Mouse (Mus musculus) heart, embryonic 15.5 days (tissue): Measurements from ENCODE around the gene Pgr. TPM values are rescaled to one million over a fixed set of nuclear protein-coding genes. Genes with fewer than 3 reads are reported as not detected.

ENCODE experiments used
- ATAC-seq: fragments of 200-750 bp; cut with Nextera tagmentation; replicated peaks from 2 replicates; pipeline ENCODE4 v1.8.0; 2017; ENCODE audit warnings: low read depth, moderate TSS enrichment; ENCODE audit not compliant: insufficient number of reproducible peaks, insufficient read depth, low FRiP score
- H3K27ac ChIP-seq: fragments of 300-500 bp; sonication (generic); 2 replicates; pipeline ENCODE4 v1.5.1; 2015; ENCODE audit warnings: mild to moderate bottlenecking, inconsistent platforms
- H3K27me3 ChIP-seq: fragments of 300-500 bp; sonication (generic); 2 replicates; pipeline ENCODE4 v1.6.1; 2015; ENCODE audit warnings: inconsistent platforms
- H3K36me3 ChIP-seq: fragments of 300-500 bp; sonication (generic); 2 replicates; pipeline ENCODE4 v1.6.1; 2015; ENCODE audit warnings: mild to moderate bottlenecking, inconsistent platforms
- H3K4me1 ChIP-seq: fragments of 300-500 bp; sonication (generic); replicated peaks from 2 replicates; pipeline ENCODE4 v1.6.1; 2015; ENCODE audit warnings: inconsistent platforms
- H3K4me2 ChIP-seq: fragments of 300-500 bp; sonication (generic); 2 replicates; pipeline ENCODE4 v1.6.1; 2015; ENCODE audit warnings: inconsistent platforms, mild to moderate bottlenecking, moderate library complexity
- H3K4me3 ChIP-seq: fragments of 300-500 bp; sonication (generic); 2 replicates; pipeline ENCODE4 v1.5.1; 2015; ENCODE audit warnings: mild to moderate bottlenecking, inconsistent platforms
- H3K9ac ChIP-seq: fragments of 300-500 bp; sonication (generic); 2 replicates; pipeline ENCODE4 v1.6.1; 2015; ENCODE audit warnings: mild to moderate bottlenecking, inconsistent platforms
- H3K9me3 ChIP-seq: fragments of 300-500 bp; sonication (generic); replicated peaks from 2 replicates; pipeline ENCODE4 v1.6.1; 2016; ENCODE audit warnings: inconsistent platforms
- WGBS: fragments of 180-500 bp; shearing (Covaris S2); methylation state at CpG from one replicate; pipeline ENCODE4 v1.1.7; 2015; ENCODE audit warnings: mixed read lengths; 5-methylcytosine and 5-hydroxymethylcytosine counted together
- polyA plus RNA-seq: library from polyadenylated mRNA; unstranded; fragments of >200 nt; fragmentation: Nextera tagmentation; extraction: Ambion mirVana; gene quantifications from 2 replicates; pipeline ENCODE4 v1.2.1, GENCODE M21; 2015

The Pgr gene
- polyA plus RNA-seq, 1 experiment from 2014 or later: 0.05 TPM

DNA sequence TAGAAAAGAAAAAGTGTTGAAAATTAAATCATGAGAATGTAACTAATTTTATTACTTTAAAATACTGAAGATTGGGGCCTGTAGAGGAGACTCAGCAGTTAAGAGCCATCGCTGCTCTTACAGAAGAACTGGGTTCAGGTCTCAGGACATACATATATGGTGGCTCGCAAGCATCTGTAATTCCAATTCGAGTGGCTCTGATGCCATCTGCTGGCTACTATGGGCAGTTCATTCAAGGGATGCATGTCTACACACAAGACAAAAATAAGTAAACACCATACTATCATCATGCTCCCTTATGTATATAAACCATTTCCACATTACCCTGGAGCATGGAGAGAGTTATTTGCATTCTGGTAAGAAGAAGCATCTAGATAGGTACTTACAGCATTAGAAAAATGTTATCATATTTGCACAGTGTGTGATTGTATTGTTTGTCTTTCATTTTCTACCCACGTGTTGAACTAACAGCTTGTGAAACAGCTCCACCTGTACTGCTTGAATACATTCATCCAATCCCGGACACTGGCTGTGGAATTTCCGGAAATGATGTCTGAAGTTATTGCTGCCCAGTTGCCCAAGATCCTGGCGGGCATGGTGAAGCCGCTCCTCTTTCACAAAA, 65.0 kb downstream of the Pgr start:
- 59% methylated on average over 8 of the region's 8 CpGs for WGBS
- no peak for ATAC-seq

DNA sequence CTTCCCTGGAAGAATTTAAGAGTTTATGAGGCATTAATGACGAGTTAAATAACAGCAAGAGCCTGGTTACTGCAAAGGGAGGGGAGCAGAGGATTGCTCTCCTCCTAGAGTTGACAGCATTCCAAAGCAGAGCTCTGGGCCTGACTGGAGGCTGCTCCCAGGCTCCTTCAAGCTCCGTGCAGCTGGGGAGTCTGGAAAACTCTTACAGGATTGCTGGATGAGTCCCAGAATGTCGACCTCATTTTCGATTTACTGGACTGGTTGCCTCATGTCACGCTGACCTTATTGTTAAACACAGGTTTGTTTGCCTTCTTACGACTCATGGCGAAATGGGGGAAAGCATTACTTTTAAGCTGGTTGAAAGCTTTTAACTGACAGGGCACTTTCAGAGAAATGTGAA, 70.6 kb downstream of the Pgr start:
- no peaks in the 10 kb centered on the region for H3K36me3 ChIP-seq
- no peak overlapping the region for H3K4me3 ChIP-seq
- WGBS: 58% methylated on average over 7 of the region's 7 CpGs
- no peaks in the 10 kb centered on the region for H3K9me3 ChIP-seq
- H3K27ac ChIP-seq: no peak overlapping the region
- no peak for ATAC-seq
- no peaks in the 10 kb centered on the region for H3K4me1 ChIP-seq
- H3K4me2 ChIP-seq: no peak overlapping the region
- no peak overlapping the region for H3K9ac ChIP-seq
- no peaks in the 10 kb centered on the region for H3K27me3 ChIP-seq

More for the DNA sequence above, 65.0 kb downstream of the Pgr start:
- no peak overlapping the region for H3K4me3 ChIP-seq
- H3K9me3 ChIP-seq: no peaks in the 10 kb centered on the region
- no peak overlapping the region for H3K27ac ChIP-seq
- H3K4me1 ChIP-seq: no peaks in the 10 kb centered on the region
- H3K27me3 ChIP-seq: no peaks in the 10 kb centered on the region
- no peak overlapping the region for H3K4me2 ChIP-seq
- H3K36me3 ChIP-seq: no peaks in the 10 kb centered on the region
- H3K9ac ChIP-seq: no peak overlapping the region

- Histone ChIP-seq H3K4me2 (no peak within 1 kb of the TSS), H3K9me3 (no peaks in the 10 kb centered on the region), H3K36me3 (no peaks in the 10 kb centered on the region), H3K27me3 (no peaks in the 10 kb centered on the region), H3K4me1 (no peaks in the 10 kb centered on the region), H3K9ac (no peak within 1 kb of the TSS), H3K27ac (no peak within 1 kb of the TSS), H3K4me3 (no peak within 1 kb of the TSS)
- ATAC-seq: no peak
- 54% methylated on average over 2 of the region's 2 CpGs for WGBS
Observed at GRCm38 (mm10) chr9:8971491-8971890, 71.9 kb downstream of the Pgr start, which contains the start of gene Gm16485. Gene Gm16485, plus strand, starts transcription at chr9:8971791.

GRCm38 (mm10) chr9:8977775-8978174, 78.1 kb downstream of the Pgr start:
- H3K27me3 ChIP-seq: no peaks in the 10 kb centered on the region
- no peak overlapping the region for H3K27ac ChIP-seq
- no peak for ATAC-seq
- no peak overlapping the region for H3K9ac ChIP-seq
- no peaks in the 10 kb centered on the region for H3K9me3 ChIP-seq
- H3K4me1 ChIP-seq: no peaks in the 10 kb centered on the region
- H3K36me3 ChIP-seq: no peaks in the 10 kb centered on the region
- no peak overlapping the region for H3K4me2 ChIP-seq
- no peak overlapping the region for H3K4me3 ChIP-seq
- WGBS: 65% methylated on average over 2 of the region's 2 CpGs

DNA sequence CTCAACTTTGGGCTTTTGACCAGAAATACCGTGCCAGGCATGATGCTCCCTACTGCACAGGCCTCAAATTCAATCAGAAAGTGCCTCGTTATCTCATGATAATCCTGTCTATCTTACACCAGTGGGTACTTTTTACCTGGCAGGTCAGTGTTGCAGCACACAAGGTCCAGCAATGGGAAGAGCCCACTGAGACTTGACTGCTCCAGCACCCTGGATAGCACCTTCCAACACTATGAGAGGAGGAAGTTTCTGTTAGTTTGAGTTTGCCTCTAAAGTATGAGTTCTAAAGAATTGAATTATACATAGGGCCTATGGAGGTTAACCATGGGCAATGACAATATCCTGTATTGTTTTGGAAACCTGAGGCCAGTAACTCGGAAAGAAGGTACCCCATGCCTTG, 82.7 kb downstream of the Pgr start:
- H3K4me2 ChIP-seq: no peak overlapping the region
- H3K4me3 ChIP-seq: no peak overlapping the region
- WGBS: 58% methylated on average over 3 of the region's 3 CpGs
- H3K4me1 ChIP-seq: no peaks in the 10 kb centered on the region
- no peak for ATAC-seq
- no peak overlapping the region for H3K27ac ChIP-seq
- H3K36me3 ChIP-seq: no peaks in the 10 kb centered on the region
- H3K9ac ChIP-seq: no peak overlapping the region
- no peaks in the 10 kb centered on the region for H3K27me3 ChIP-seq
- H3K9me3 ChIP-seq: no peaks in the 10 kb centered on the region

GRCm38 (mm10) chr9:8996494-8996893, 96.9 kb downstream of the Pgr start:
- H3K36me3 ChIP-seq: no peaks in the 10 kb centered on the region
- no peak for ATAC-seq
- H3K9me3 ChIP-seq: no peaks in the 10 kb centered on the region
- no peak overlapping the region for H3K4me2 ChIP-seq
- no peaks in the 10 kb centered on the region for H3K27me3 ChIP-seq
- WGBS: 72% methylated on average over 2 of the region's 2 CpGs
- no peaks in the 10 kb centered on the region for H3K4me1 ChIP-seq
- no peak overlapping the region for H3K9ac ChIP-seq
- H3K4me3 ChIP-seq: no peak overlapping the region
- H3K27ac ChIP-seq: no peak overlapping the region

GRCm38 (mm10) chr9:9001170-9001569, 101.5 kb downstream of the Pgr start:
- H3K9me3 ChIP-seq: no peaks in the 10 kb centered on the region
- H3K27ac ChIP-seq: no peak overlapping the region
- no peaks in the 10 kb centered on the region for H3K27me3 ChIP-seq
- H3K4me2 ChIP-seq: no peak overlapping the region
- H3K9ac ChIP-seq: no peak overlapping the region
- no peak for ATAC-seq
- no peak overlapping the region for H3K4me3 ChIP-seq
- H3K36me3 ChIP-seq: no peaks in the 10 kb centered on the region
- H3K4me1 ChIP-seq: no peaks in the 10 kb centered on the region

DNA sequence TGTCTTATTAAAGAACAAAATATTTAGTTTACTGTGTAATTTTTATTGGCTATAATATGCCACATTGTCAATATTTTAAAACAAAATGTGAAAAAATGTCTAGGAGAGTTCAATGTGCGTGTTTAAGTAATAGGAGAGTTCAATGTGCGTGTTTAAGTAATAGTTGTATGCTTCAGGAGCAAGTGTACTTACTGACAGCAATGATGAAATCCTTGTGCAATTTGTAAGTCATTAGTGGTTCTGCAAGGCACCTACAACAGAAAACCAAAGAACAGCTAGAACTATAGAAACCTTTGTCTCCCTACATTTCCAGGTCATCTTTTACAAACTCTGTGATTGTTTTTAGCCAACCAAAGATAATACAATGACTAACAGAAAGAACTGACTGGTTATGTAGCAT, 115.5 kb downstream of the Pgr start:
- Histone ChIP-seq H3K27ac (no peak overlapping the region), H3K36me3 (peaks cover 4% of the 10 kb centered on the region), H3K4me2 (no peak overlapping the region), H3K4me1 (no peaks in the 10 kb centered on the region), H3K9me3 (no peaks in the 10 kb centered on the region), H3K27me3 (no peaks in the 10 kb centered on the region), H3K4me3 (no peak overlapping the region), H3K9ac (no peak overlapping the region)
- WGBS: 82% methylated on average over 2 of the region's 2 CpGs
- no peak for ATAC-seq

Other genes with a start within 250 kb of the Pgr start
- not detected in 2 replicates for gene Gm16485, start 72.0 kb downstream of the Pgr start, polyA plus RNA-seq